Mouse (Mus musculus) midbrain, postnatal 0 days (tissue): ENCODE measurements around the gene Ssmem1. TPM values are rescaled to one million over a fixed set of nuclear protein-coding genes. Genes with fewer than 3 reads are reported as not detected.

Experiments used
- ATAC-seq: fragments of 200-750 bp; cut with Nextera tagmentation; 2 replicates; pipeline ENCODE4 v1.8.0; 2017; ENCODE audit warnings: moderate number of reproducible peaks, mild to moderate bottlenecking, moderate TSS enrichment, moderate library complexity; ENCODE audit not compliant: low FRiP score
- DNase-seq: peaks from one replicate; pipeline ENCODE4 v3.0.0-alpha.2; 2015; ENCODE audit warnings: low spot score
- H3K27ac ChIP-seq: fragments of 300-500 bp; sonication (generic); 2 replicates; pipeline ENCODE4 v1.5.1; 2014; ENCODE audit warnings: low read depth, mild to moderate bottlenecking, low read length, mixed read lengths
- H3K27me3 ChIP-seq: fragments of 300-500 bp; sonication (generic); 2 replicates; pipeline ENCODE4 v1.6.1; 2014; ENCODE audit warnings: low read length, control low read depth, mixed read lengths; ENCODE audit not compliant: insufficient read depth
- H3K36me3 ChIP-seq: fragments of 300-500 bp; sonication (generic); 2 replicates; pipeline ENCODE4 v1.6.1; 2014; ENCODE audit warnings: low read length, control low read depth, mixed read lengths; ENCODE audit not compliant: insufficient read depth
- H3K4me1 ChIP-seq: fragments of 300-500 bp; sonication (generic); 2 replicates; pipeline ENCODE4 v1.6.1; 2014; ENCODE audit warnings: mild to moderate bottlenecking, control low read depth, antibody characterized with exemption, low read length, mixed read lengths; ENCODE audit not compliant: insufficient read depth
- H3K4me2 ChIP-seq: fragments of 300-500 bp; sonication (generic); 2 replicates; pipeline ENCODE4 v1.6.1; 2014; ENCODE audit warnings: low read depth, mild to moderate bottlenecking, low read length, mixed read lengths; ENCODE audit not compliant: poor library complexity, severe bottlenecking
- H3K4me3 ChIP-seq: fragments of 300-500 bp; sonication (generic); 2 replicates; pipeline ENCODE4 v1.5.1; 2014; ENCODE audit warnings: low read depth, mild to moderate bottlenecking, low read length, moderate library complexity
- H3K9ac ChIP-seq: fragments of 300-500 bp; sonication (generic); replicated peaks from 2 replicates; pipeline ENCODE4 v1.6.1; 2014; ENCODE audit warnings: mild to moderate bottlenecking, low read length, moderate library complexity, mixed read lengths; ENCODE audit not compliant: poor library complexity, severe bottlenecking
- H3K9me3 ChIP-seq: fragments of 300-500 bp; sonication (generic); 2 replicates; pipeline ENCODE4 v1.6.1; 2016; ENCODE audit warnings: low read length, control low read depth
- CTCF ChIP-seq: IDR thresholded peaks from 2 replicates; pipeline ENCODE4 v1.5.1; 2016; ENCODE audit warnings: antibody characterized with exemption, mild to moderate bottlenecking
- WGBS: fragments of 180-500 bp; shearing (Covaris S2); extraction: QIAGEN DNeasy Blood & Tissue Kit; methylation state at CpG from one replicate; pipeline ENCODE4 v1.1.7; 2014; 5-methylcytosine and 5-hydroxymethylcytosine counted together
- polyA plus RNA-seq: library from polyadenylated mRNA; unstranded; fragments of >200 nt; fragmentation: Nextera tagmentation; extraction: Ambion mirVana; gene quantifications from 2 replicates; pipeline ENCODE4 v1.2.1, GENCODE M21; 2015
- total RNA-seq: library from RNA; depleted of rRNA; stranded (reverse); fragments of >200 nt; gene quantifications from 2 replicates; pipeline ENCODE4 v1.2.3, GENCODE M21; 2014; rRNA removed

The Ssmem1 gene
- total and polyA plus RNA-seq, 2 experiments from 2014 or later: 0.19 TPM; not detected in 1

GRCm38 (mm10) chr6:30563575-30563974 lies 53.9 kb downstream of the Ssmem1 start:
- DNase-seq (no peak), ATAC-seq (no peak)
- no peak for TF ChIP-seq CTCF
- H3K4me2 ChIP-seq: no peak overlapping the region
- no peaks in the 10 kb centered on the region for H3K4me1 ChIP-seq
- H3K27ac ChIP-seq: no peak overlapping the region
- H3K27me3 ChIP-seq: no peaks in the 10 kb centered on the region
- no peaks in the 10 kb centered on the region for H3K36me3 ChIP-seq
- no peaks in the 10 kb centered on the region for H3K9me3 ChIP-seq
- WGBS: 82% methylated on average over 6 of the region's 6 CpGs
- H3K4me3 ChIP-seq: no peak overlapping the region
- H3K9ac ChIP-seq: no peak overlapping the region

- Histone ChIP-seq H3K9me3 (no peaks in the 10 kb centered on the region), H3K27ac (no peak overlapping the region), H3K27me3 (no peaks in the 10 kb centered on the region), H3K4me1 (no peaks in the 10 kb centered on the region), H3K4me3 (no peak overlapping the region), H3K9ac (no peak overlapping the region), H3K4me2 (no peak overlapping the region), H3K36me3 (no peaks in the 10 kb centered on the region)
- no peak for ATAC-seq
- 95% methylated on average over 6 of the region's 6 CpGs for WGBS
- DNase-seq: no peak
- no peak for TF ChIP-seq CTCF
Observed at GRCm38 (mm10) chr6:30564051-30564450, 54.4 kb downstream of the Ssmem1 start.

- no peak for DNase-seq
- Histone ChIP-seq H3K4me3 (no peak within 1 kb of the TSS), H3K4me2 (no peak within 1 kb of the TSS), H3K4me1 (0 out of 2 replicates have a peak, but pooled peaks cover 6% of the 10 kb centered on the region), H3K27me3 (no peaks in the 10 kb centered on the region), H3K36me3 (no peaks in the 10 kb centered on the region), H3K9me3 (no peaks in the 10 kb centered on the region), H3K9ac (no peak within 1 kb of the TSS), H3K27ac (no peak within 1 kb of the TSS)
- ATAC-seq: no peak
- 68% methylated on average over 5 of the region's 5 CpGs for WGBS
- no peak for TF ChIP-seq CTCF
Observed at GRCm38 (mm10) chr6:30568069-30568468, 58.4 kb downstream of the Ssmem1 start, which contains the start of gene Cpa4. TSS of gene Cpa4 (plus strand) at chr6:30568369.

- no peak overlapping the region for H3K4me3 ChIP-seq
Observed at GRCm38 (mm10) chr6:30569331-30569730, 59.7 kb downstream of the Ssmem1 start.

More at GRCm38 (mm10) chr6:30569331-30569730, 59.7 kb downstream of the Ssmem1 start:
- 0 out of 2 replicates have a peak, but pooled peaks cover 6% of the 10 kb centered on the region for H3K4me1 ChIP-seq
- no peaks in the 10 kb centered on the region for H3K27me3 ChIP-seq
- no peak for TF ChIP-seq CTCF
- no peak overlapping the region for H3K9ac ChIP-seq
- H3K9me3 ChIP-seq: no peaks in the 10 kb centered on the region
- DNase-seq (no peak), ATAC-seq (no peak)
- no peak overlapping the region for H3K4me2 ChIP-seq
- no peak overlapping the region for H3K27ac ChIP-seq
- 83% methylated on average over 10 of the region's 10 CpGs for WGBS
- H3K36me3 ChIP-seq: no peaks in the 10 kb centered on the region

Other genes with a start within 250 kb of the Ssmem1 start
- 47.8 and 57.0 TPM in 2 replicates for gene Ube2h, start 205.3 kb upstream of the Ssmem1 start, total RNA-seq
- gene Ube2h, start 205.3 kb upstream of the Ssmem1 start, polyA plus RNA-seq: 40.0 and 43.1 TPM in 2 replicates
- gene Zc3hc1, start 118.8 kb upstream of the Ssmem1 start, total RNA-seq: 43.2 and 53.9 TPM in 2 replicates
- gene Zc3hc1, start 118.8 kb upstream of the Ssmem1 start, polyA plus RNA-seq: 61.9 and 63.3 TPM in 2 replicates
- gene Klhdc10, start 108.0 kb upstream of the Ssmem1 start, total RNA-seq: 116 and 139 TPM in 2 replicates
- 23.8 and 28.5 TPM in 2 replicates for gene Klhdc10, start 108.0 kb upstream of the Ssmem1 start, polyA plus RNA-seq
- gene Tmem209, start 66 bp upstream of the Ssmem1 start, total RNA-seq: 37.4 and 50.3 TPM in 2 replicates
- gene Tmem209, start 66 bp upstream of the Ssmem1 start, polyA plus RNA-seq: 22.8 and 23.1 TPM in 2 replicates
- gene Cpa2, start 31.7 kb downstream of the Ssmem1 start, total RNA-seq: 6.2 and 9.3 TPM in 2 replicates
- 13.0 and 15.2 TPM in 2 replicates for gene Cpa2, start 31.7 kb downstream of the Ssmem1 start, polyA plus RNA-seq
- 0.42 and 0.49 TPM in 2 replicates for gene Cpa4, start 58.5 kb downstream of the Ssmem1 start, total RNA-seq
- gene Cpa4, start 58.5 kb downstream of the Ssmem1 start, polyA plus RNA-seq: 0.75 and 0.79 TPM in 2 replicates
- not detected in 2 replicates for gene Cpa5, start 101.2 kb downstream of the Ssmem1 start, total RNA-seq
- 0.13 TPM in 1 of 2 replicates, not detected in the other for gene Cpa5, start 101.2 kb downstream of the Ssmem1 start, polyA plus RNA-seq
- gene Cpa1, start 129.4 kb downstream of the Ssmem1 start, total RNA-seq: 0.60 and 0.94 TPM in 2 replicates
- 0.44 and 0.51 TPM in 2 replicates for gene Cpa1, start 129.4 kb downstream of the Ssmem1 start, polyA plus RNA-seq
- 8.1 and 15.7 TPM in 2 replicates for gene Cep41, start 183.9 kb downstream of the Ssmem1 start, total RNA-seq
- 8.3 and 9.5 TPM in 2 replicates for gene Cep41, start 183.9 kb downstream of the Ssmem1 start, polyA plus RNA-seq
- 323 and 367 TPM in 2 replicates for gene Mest, start 213.7 kb downstream of the Ssmem1 start, total RNA-seq
- gene Mest, start 213.7 kb downstream of the Ssmem1 start, polyA plus RNA-seq: 109 and 165 TPM in 2 replicates